Mouse (Mus musculus): ENCODE data around the gene Meox2. TPM values are rescaled to one million over a fixed set of nuclear protein-coding genes. Genes with fewer than 3 reads are reported as not detected.

The Meox2 gene
- polyA plus RNA-seq, 1 experiment from 2014 or later, result 3.3 TPM

DNA sequence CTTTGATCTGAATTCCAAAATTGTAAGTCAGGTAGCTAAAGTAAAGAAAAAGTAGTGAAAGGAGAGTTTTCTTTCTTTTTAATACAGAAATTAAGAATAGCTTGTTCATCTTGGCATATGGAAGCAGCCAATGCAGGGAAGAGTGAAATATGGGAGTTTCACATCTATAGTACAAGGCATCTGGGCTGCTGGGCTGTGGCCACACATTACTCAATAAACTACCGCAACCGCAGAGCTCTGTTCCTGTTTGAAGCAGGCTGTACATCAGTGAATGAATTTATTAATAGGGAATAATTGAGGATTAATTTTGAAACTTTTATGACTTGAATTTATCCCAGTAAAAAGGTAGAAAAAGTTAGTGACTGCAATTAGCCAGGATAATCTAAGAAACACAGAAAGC, 15.4 kb downstream of the Meox2 start:
- H3K9me3 ChIP-seq, result no peaks in the 10 kb centered on the region
- ATAC-seq (ENCODE audit: extremely low read depth, insufficient number of reproducible peaks, low FRiP score, low TSS enrichment), result no peak
- no peak overlapping the region for H3K27ac ChIP-seq (replicated peaks)
- 86% methylated on average over 2 of the region's 2 CpGs for WGBS
- H3K4me3 ChIP-seq, result no peak overlapping the region
- H3K9ac ChIP-seq, result no peak overlapping the region
- H3K4me1 ChIP-seq, result no peaks in the 10 kb centered on the region
- H3K4me2 ChIP-seq, result no peak overlapping the region
- H3K36me3 ChIP-seq, result no peaks in the 10 kb centered on the region
- H3K27me3 ChIP-seq (replicated peaks), result no peaks in the 10 kb centered on the region

DNA sequence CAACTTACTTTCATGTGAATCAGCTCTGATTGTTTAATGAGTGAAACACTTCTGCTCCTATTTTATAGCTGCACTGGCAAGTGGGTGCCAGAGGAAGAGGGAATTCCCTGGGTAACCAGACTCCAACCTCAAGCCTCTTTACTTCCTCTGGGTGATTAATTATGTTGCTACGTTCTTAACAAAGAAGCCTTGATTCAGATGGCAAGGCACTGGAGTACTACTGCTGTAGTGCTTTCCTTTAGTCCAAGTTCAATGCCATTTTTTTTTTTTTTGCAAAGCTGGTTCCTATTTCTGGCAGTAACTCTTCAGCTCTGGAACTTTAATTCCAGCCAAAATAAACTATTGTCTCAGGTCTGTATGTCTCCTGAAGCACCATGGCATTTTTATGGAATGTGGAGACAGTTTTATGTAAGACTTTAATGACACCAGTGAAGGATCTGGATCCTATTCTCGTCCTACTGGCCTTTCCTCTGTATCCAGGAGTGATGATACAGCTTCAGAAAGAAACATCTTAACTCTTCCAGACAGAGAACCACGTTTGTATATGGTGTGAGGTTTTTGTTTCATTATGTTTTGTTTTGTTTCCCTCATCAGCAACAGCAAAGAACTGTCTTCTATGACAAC, 33.9 kb downstream of the Meox2 start:
- Histone ChIP-seq H3K9ac (no peak overlapping the region), H3K27me3 (replicated peaks) (no peaks in the 10 kb centered on the region), H3K36me3 (no peaks in the 10 kb centered on the region), H3K4me3 (no peak overlapping the region), H3K4me1 (no peaks in the 10 kb centered on the region), H3K27ac (replicated peaks) (no peak overlapping the region), H3K4me2 (no peak overlapping the region), H3K9me3 (no peaks in the 10 kb centered on the region)
- 44% methylated on average over 3 of the region's 3 CpGs for WGBS
- no peak for ATAC-seq (ENCODE audit: extremely low read depth, insufficient number of reproducible peaks, low FRiP score, low TSS enrichment)

- H3K4me2 ChIP-seq, result no peak overlapping the region
- no peak for ATAC-seq (ENCODE audit: extremely low read depth, insufficient number of reproducible peaks, low FRiP score, low TSS enrichment)
- H3K9ac ChIP-seq, result no peak overlapping the region
- H3K9me3 ChIP-seq, result no peaks in the 10 kb centered on the region
- H3K27ac ChIP-seq (replicated peaks), result no peak overlapping the region
- no peaks in the 10 kb centered on the region for H3K4me1 ChIP-seq
- H3K36me3 ChIP-seq, result no peaks in the 10 kb centered on the region
- no peaks in the 10 kb centered on the region for H3K27me3 ChIP-seq (replicated peaks)
- 77% methylated on average over 1 of the region's 1 CpGs for WGBS
- H3K4me3 ChIP-seq, result no peak overlapping the region
Observed at GRCm38 (mm10) chr12:37143879-37144278, 35.5 kb downstream of the Meox2 start.

DNA sequence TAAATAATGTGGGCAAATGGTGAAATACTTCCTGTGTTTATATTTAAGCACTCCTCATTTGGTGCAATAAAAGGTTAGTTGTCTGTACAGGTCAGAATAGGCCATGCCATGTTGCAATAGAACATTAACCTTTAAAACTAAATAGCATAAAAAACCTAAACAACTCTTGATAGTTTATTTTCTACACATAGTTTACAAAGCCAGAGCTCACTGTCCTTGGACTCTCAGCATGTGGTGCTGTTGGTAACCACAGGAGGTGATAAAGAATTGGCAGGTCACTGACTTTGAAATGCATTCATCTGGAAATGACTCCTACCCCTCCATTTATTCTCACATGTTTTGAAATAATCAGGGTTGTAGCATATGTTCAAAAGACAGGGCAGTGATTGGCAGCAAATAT, 59.4 kb downstream of the Meox2 start:
- no peak for ATAC-seq (ENCODE audit: extremely low read depth, insufficient number of reproducible peaks, low FRiP score, low TSS enrichment)
- Histone ChIP-seq H3K4me3 (no peak overlapping the region), H3K36me3 (no peaks in the 10 kb centered on the region), H3K9me3 (no peaks in the 10 kb centered on the region), H3K27me3 (replicated peaks) (no peaks in the 10 kb centered on the region), H3K9ac (no peak overlapping the region), H3K4me2 (no peak overlapping the region), H3K27ac (replicated peaks) (no peak overlapping the region), H3K4me1 (no peaks in the 10 kb centered on the region)

- Histone ChIP-seq H3K4me3 (no peak overlapping the region), H3K9me3 (no peaks in the 10 kb centered on the region), H3K27ac (replicated peaks) (no peak overlapping the region), H3K4me1 (no peaks in the 10 kb centered on the region), H3K4me2 (no peak overlapping the region), H3K27me3 (replicated peaks) (no peaks in the 10 kb centered on the region), H3K36me3 (no peaks in the 10 kb centered on the region), H3K9ac (no peak overlapping the region)
- WGBS, result 68% methylated on average over 3 of the region's 3 CpGs
- no peak for ATAC-seq (ENCODE audit: extremely low read depth, insufficient number of reproducible peaks, low FRiP score, low TSS enrichment)
Observed at GRCm38 (mm10) chr12:37173324-37173723, 65.0 kb downstream of the Meox2 start.

DNA sequence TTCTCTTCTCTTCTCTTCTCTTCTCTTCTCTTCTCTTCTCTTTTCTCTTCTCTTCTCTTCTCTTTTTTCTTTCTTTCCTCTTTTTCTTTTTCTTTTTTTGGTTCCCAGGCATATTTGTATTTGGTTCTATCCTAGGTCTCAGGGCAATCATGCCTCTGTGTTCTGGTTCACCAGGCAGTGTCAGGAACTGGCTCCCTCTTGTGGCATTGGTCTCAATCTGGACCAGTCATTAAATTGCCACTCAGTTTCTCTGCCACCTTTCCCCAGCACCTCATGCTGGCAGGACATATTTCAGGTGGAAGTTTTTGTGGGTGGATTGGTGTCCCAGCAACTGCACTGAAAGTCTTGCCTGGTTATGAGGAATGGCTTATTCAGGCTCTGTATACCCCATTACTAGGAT, 75.3 kb downstream of the Meox2 start:
- Histone ChIP-seq H3K4me1 (no peaks in the 10 kb centered on the region), H3K4me3 (no peak overlapping the region)
- ATAC-seq (ENCODE audit: extremely low read depth, insufficient number of reproducible peaks, low FRiP score, low TSS enrichment), result no peak

GRCm38 (mm10) chr12:37188940-37189488, 80.7 kb downstream of the Meox2 start:
- no peaks in the 10 kb centered on the region for H3K4me1 ChIP-seq
- H3K27ac ChIP-seq (replicated peaks), result no peak overlapping the region
- H3K36me3 ChIP-seq, result no peaks in the 10 kb centered on the region
- H3K9ac ChIP-seq, result no peak overlapping the region
- no peak overlapping the region for H3K4me2 ChIP-seq
- whole genome bisulfite sequencing, result 52% methylated on average over 5 of the region's 5 CpGs
- H3K9me3 ChIP-seq, result no peaks in the 10 kb centered on the region
- no peak overlapping the region for H3K4me3 ChIP-seq
- no peaks in the 10 kb centered on the region for H3K27me3 ChIP-seq (replicated peaks)
- no peak for ATAC-seq (ENCODE audit: extremely low read depth, insufficient number of reproducible peaks, low FRiP score, low TSS enrichment)

More for the DNA sequence above, 75.3 kb downstream of the Meox2 start:
- H3K36me3 ChIP-seq, result no peaks in the 10 kb centered on the region
- H3K9ac ChIP-seq, result no peak overlapping the region
- H3K27ac ChIP-seq (replicated peaks), result no peak overlapping the region
- no peaks in the 10 kb centered on the region for H3K9me3 ChIP-seq
- no peaks in the 10 kb centered on the region for H3K27me3 ChIP-seq (replicated peaks)
- no peak overlapping the region for H3K4me2 ChIP-seq

Other genes with a start within 250 kb of the Meox2 start
- 0.37 and 0.47 TPM in 2 replicates for gene Agmo, start 133.1 kb downstream of the Meox2 start, polyA plus RNA-seq (2015; fragmentation: Nextera tagmentation; extraction: Ambion mirVana)

Data from heart, embryonic 13.5 days (tissue).